Mouse (Mus musculus) myocyte (in vitro differentiated cells): ENCODE measurements at regions not wholly inside any gene's neighbourhood (a gene's known extent, or its start where the extent isn't known, plus 50 kb on each side); places are given as distances from the start of the nearest gene placed in this dataset.

Experiments used
- CEBPB ChIP-seq: IDR thresholded peaks from 2 replicates; pipeline ENCODE4 v1.6.1; 2011; ENCODE audit warnings: mild to moderate bottlenecking, moderate library complexity; ENCODE audit not compliant: poor library complexity, insufficient read depth, severe bottlenecking
- E2F4 ChIP-seq: IDR thresholded peaks from one replicate; pipeline ENCODE4 v1.6.1; 2011; ENCODE audit warnings: mild to moderate bottlenecking, control low read depth, moderate library complexity; ENCODE audit not compliant: insufficient read depth
- MAX ChIP-seq: IDR thresholded peaks from one replicate; pipeline ENCODE4 v1.6.1; 2011; ENCODE audit warnings: low read depth, mild to moderate bottlenecking, control low read depth
- MYOD1 ChIP-seq, 3 experiments: IDR thresholded peaks; one replicate each; pipeline ENCODE4 v1.6.1; 2011; ENCODE audit warnings: control low read depth in 2 of 3, low read depth in 2 of 3, mild to moderate bottlenecking in 2 of 3, moderate library complexity in 1 of 3; ENCODE audit not compliant: insufficient read length in 2 of 3, control insufficient read depth in 1 of 3
- MYOG ChIP-seq, 3 experiments: IDR thresholded peaks; one replicate each; pipeline ENCODE4 v1.6.1; 2011; ENCODE audit warnings: control low read depth in 2 of 3, low read depth in 2 of 3, mild to moderate bottlenecking in 2 of 3; ENCODE audit not compliant: insufficient read length in 2 of 3, control insufficient read depth in 1 of 3, insufficient read depth in 1 of 3
- POLR2A ChIP-seq: IDR thresholded peaks from one replicate; pipeline ENCODE4 v1.6.1; 2011; ENCODE audit warnings: low read depth, mild to moderate bottlenecking, control low read depth, moderate library complexity; ENCODE audit not compliant: insufficient read length
- POLR2AphosphoS2 ChIP-seq: IDR thresholded peaks from one replicate; pipeline ENCODE4 v1.6.1; 2011; ENCODE audit warnings: low read depth, control low read depth; ENCODE audit not compliant: insufficient read length
- REST ChIP-seq: IDR thresholded peaks from one replicate; pipeline ENCODE4 v1.6.1; 2011; ENCODE audit warnings: mild to moderate bottlenecking, control low read depth, moderate library complexity; ENCODE audit not compliant: insufficient read depth, insufficient read length
- TCF12 ChIP-seq: IDR thresholded peaks from one replicate; pipeline ENCODE4 v1.6.1; 2011; ENCODE audit warnings: mild to moderate bottlenecking, control low read depth; ENCODE audit not compliant: poor library complexity, insufficient read depth, severe bottlenecking
- TCF3 ChIP-seq: IDR thresholded peaks from one replicate; pipeline ENCODE4 v1.6.1; 2011; ENCODE audit warnings: low read depth, control low read depth; ENCODE audit not compliant: insufficient read length
- USF1 ChIP-seq: IDR thresholded peaks from one replicate; pipeline ENCODE4 v1.6.1; 2011; ENCODE audit warnings: low read depth, mild to moderate bottlenecking, control low read depth, moderate library complexity

DNA sequence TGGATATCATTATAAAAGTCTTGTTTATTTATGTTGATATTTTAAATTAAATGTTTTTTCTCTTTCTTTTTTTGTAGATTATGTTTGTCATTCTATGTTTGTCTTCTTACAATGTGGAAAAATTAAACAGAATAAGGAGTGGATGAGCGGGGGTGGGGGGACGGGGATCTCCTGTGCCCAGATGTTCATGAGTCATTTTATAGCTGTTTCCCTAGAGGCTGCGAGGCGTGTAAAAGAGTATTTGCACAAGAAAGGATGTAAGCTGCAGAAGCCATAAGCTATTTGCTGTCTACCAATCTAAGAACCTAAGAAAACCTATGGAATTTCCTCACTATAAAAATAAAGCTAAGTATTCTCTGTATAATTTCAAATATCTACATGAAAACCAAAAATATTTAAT is 446.9 kb upstream of the Cwc22 start:
- TF ChIP-seq CEBPB: no peak
- TF ChIP-seq E2F4: no peak
- no peak for TF ChIP-seq POLR2A
- TF ChIP-seq TCF12: no peak
- no peak for TF ChIP-seq MAX
- no peak for TF ChIP-seq MYOD1 (IDR thresholded peaks at IDR 0.05; ENCODE audit: control insufficient read depth in 1 of 3, insufficient read length in 2 of 3, low read depth in 2 of 3)
- no peak for TF ChIP-seq USF1
- no peak for TF ChIP-seq POLR2AphosphoS2
- no peak for TF ChIP-seq MYOG (IDR thresholded peaks at IDR 0.05; ENCODE audit: control insufficient read depth in 1 of 3, insufficient read depth in 1 of 3, insufficient read length in 2 of 3, low read depth in 2 of 3)
- TF ChIP-seq REST: no peak
- TF ChIP-seq TCF3: no peak
